20 mouse cellular contexts compared by ENCODE assay signal in the genomic region with DNA sequence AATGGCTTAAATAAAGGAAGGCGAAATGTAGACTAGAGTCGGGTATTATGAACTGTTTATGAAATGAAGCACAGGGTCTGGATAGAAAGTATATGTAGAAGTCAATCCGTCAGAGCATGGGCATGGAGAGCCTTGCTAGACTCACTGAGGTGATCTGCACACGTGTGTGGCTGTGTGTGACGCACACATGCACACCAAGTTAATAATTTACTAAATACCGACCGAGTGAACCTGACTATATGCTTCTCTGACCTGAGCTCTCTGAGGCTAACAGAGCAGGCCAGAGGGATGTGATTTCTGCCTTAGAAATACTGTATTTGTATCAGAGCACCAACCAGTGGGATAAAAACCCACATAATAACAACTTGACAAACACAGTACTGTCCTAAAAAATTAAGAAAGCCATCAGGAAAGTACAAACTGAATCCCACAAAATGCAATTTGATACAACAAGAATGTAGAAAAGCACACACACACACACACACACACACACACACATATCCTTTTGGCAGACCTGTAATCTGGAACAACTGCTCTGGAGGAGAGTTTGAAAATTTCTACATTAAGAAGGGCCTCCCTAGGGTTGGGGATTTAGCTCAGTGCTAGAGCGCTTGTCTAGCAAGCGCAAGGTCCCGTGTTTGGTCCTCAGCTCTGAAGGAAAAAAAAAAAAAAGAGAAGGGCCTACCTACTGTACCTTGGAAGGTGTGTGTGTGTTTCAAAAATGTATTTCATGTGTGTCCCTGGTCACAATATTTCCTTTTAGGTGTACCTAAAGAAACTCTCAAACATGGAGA. TPM values are rescaled to one million over a fixed set of nuclear protein-coding genes. Genes with fewer than 3 reads are reported as not detected.
A peak's percentile ranks its signal among the peaks of the same experiment; 100 is the strongest.
DNase-seq lines count a peak whose midpoint lies in the region; ATAC-seq lines count a peak whose summit lies in the region.
"Had no signal": no experiment of that assay in that cellular context is flagged by ENCODE, and none has a peak within 500 bp of the region (broad histone marks: within the 10 kb centered on the region; RNA-seq: fewer than 3 reads in every experiment).

No protein-coding gene starts in this region.

- H3K4me3 ChIP-seq in kidney, embryonic 16.5 days (ENCODE audit: low read length) = no peak overlapping the region
- H3K4me3 ChIP-seq in intestine, embryonic 14.5 days (ENCODE audit: low read depth, low read length) = no peak overlapping the region
- H3K4me3 ChIP-seq in liver, embryonic 11.5 days (ENCODE audit: low read depth, low read length) = no peak overlapping the region
- H3K4me3 ChIP-seq in stomach, embryonic 16.5 days (replicated peaks; ENCODE audit: low read length) = no peak overlapping the region
- H3K4me3 ChIP-seq: embryonic facial prominence, embryonic 13.5 days; forebrain, embryonic 10.5 days; hindbrain, embryonic 12.5 days; limb, embryonic 10.5 days; lung, embryonic 15.5 days; neural tube, embryonic 12.5 days had no signal

- H3K36me3 ChIP-seq in kidney, embryonic 16.5 days (ENCODE audit: insufficient read depth, low read length) = 0 out of 2 replicates have a peak, but pooled peaks cover 5% of the 10 kb centered on the region
- H3K36me3 ChIP-seq in intestine, embryonic 14.5 days (ENCODE audit: control insufficient read depth, insufficient read depth, low read length) = 0 out of 2 replicates have a peak, but pooled peaks cover 4% of the 10 kb centered on the region
- peaks cover 6% of the 10 kb centered on the region; the same call in 1 of the 2 replicates for H3K36me3 ChIP-seq in liver, embryonic 11.5 days (ENCODE audit: control insufficient read depth, insufficient read depth, low read length)
- H3K36me3 ChIP-seq in stomach, embryonic 16.5 days (ENCODE audit: control insufficient read depth, insufficient read depth, low read length) = no peaks in the 10 kb centered on the region

- DNase-seq in kidney, adult 8-10 months = no peak
- DNase-seq in intestine, embryonic 14.5 days (ENCODE audit: low spot score) = no peak
- DNase-seq in liver, embryonic 11.5 days (ENCODE audit: low spot score) = no peak
- DNase-seq in ovary, adult 18-20 months (ENCODE audit: low spot score) = no peak
- no peak for DNase-seq in spleen, adult 12 weeks (ENCODE audit: low spot score)
- DNase-seq: adrenal gland, postnatal 10 days; cerebellum, adult 18-20 months; heart, adult 18-20 months; kidney, adult 18-20 months; layer of hippocampus, postnatal 36 days; right cerebral cortex, postnatal 4 days had no signal

- no peak overlapping the region for H3K4me2 ChIP-seq in kidney, embryonic 16.5 days (replicated peaks; ENCODE audit: low read depth, low read length)
- H3K4me2 ChIP-seq in intestine, embryonic 14.5 days (ENCODE audit: low read length) = no peak overlapping the region
- H3K4me2 ChIP-seq in liver, embryonic 11.5 days = no peak overlapping the region
- no peak overlapping the region for H3K4me2 ChIP-seq in stomach, embryonic 16.5 days (ENCODE audit: low read depth, low read length)
- H3K4me2 ChIP-seq: embryonic facial prominence, embryonic 13.5 days; hindbrain, embryonic 12.5 days; lung, embryonic 15.5 days; neural tube, embryonic 12.5 days had no signal

- no peaks in the 10 kb centered on the region for H3K27me3 ChIP-seq in kidney, embryonic 16.5 days (ENCODE audit: insufficient read depth, low read length)
- no peaks in the 10 kb centered on the region for H3K27me3 ChIP-seq in intestine, embryonic 14.5 days (replicated peaks; ENCODE audit: control insufficient read depth, insufficient read depth, low read length)
- no peaks in the 10 kb centered on the region for H3K27me3 ChIP-seq in liver, embryonic 11.5 days (replicated peaks; ENCODE audit: control insufficient read depth, insufficient read depth, low read length)
- H3K27me3 ChIP-seq in stomach, embryonic 16.5 days (ENCODE audit: control insufficient read depth, insufficient read depth, low read length) = no peaks in the 10 kb centered on the region
- H3K27me3 ChIP-seq: embryonic facial prominence, embryonic 13.5 days; hindbrain, embryonic 12.5 days; lung, embryonic 15.5 days; neural tube, embryonic 12.5 days had no signal

- H3K27ac ChIP-seq in kidney, embryonic 16.5 days (ENCODE audit: low read length) = 0 out of 2 replicates have a peak overlapping the region, but pooled peaks have one; percentile 15
- H3K27ac ChIP-seq in intestine, embryonic 14.5 days (ENCODE audit: low read depth) = no peak overlapping the region
- no peak overlapping the region for H3K27ac ChIP-seq in liver, embryonic 11.5 days (ENCODE audit: low read depth, low read length)
- no peak overlapping the region for H3K27ac ChIP-seq in stomach, embryonic 16.5 days (ENCODE audit: low read length)
- H3K27ac ChIP-seq: embryonic facial prominence, embryonic 13.5 days; forebrain, embryonic 10.5 days; hindbrain, embryonic 12.5 days; limb, embryonic 10.5 days; lung, embryonic 15.5 days; neural tube, embryonic 12.5 days had no signal

- H3K9me3 ChIP-seq in kidney, embryonic 16.5 days (ENCODE audit: low read length) = no peaks in the 10 kb centered on the region
- no peaks in the 10 kb centered on the region for H3K9me3 ChIP-seq in intestine, embryonic 14.5 days (ENCODE audit: control insufficient read depth, low read length)
- H3K9me3 ChIP-seq in liver, embryonic 11.5 days (ENCODE audit: control insufficient read depth, low read length) = no peaks in the 10 kb centered on the region
- H3K9me3 ChIP-seq in stomach, embryonic 16.5 days (replicated peaks; ENCODE audit: control insufficient read depth, low read length) = no peaks in the 10 kb centered on the region
- H3K9me3 ChIP-seq: embryonic facial prominence, embryonic 13.5 days; forebrain, embryonic 10.5 days; G1E; hindbrain, embryonic 12.5 days; limb, embryonic 10.5 days; lung, embryonic 15.5 days; neural tube, embryonic 12.5 days had no signal

- no peaks in the 10 kb centered on the region for H3K4me1 ChIP-seq in kidney, embryonic 16.5 days (ENCODE audit: insufficient read depth, low read length)
- H3K4me1 ChIP-seq in intestine, embryonic 14.5 days (replicated peaks; ENCODE audit: control insufficient read depth, insufficient read depth, low read length) = no peaks in the 10 kb centered on the region
- H3K4me1 ChIP-seq in liver, embryonic 11.5 days (replicated peaks; ENCODE audit: control insufficient read depth, insufficient read depth, low read length) = peaks cover 2% of the 10 kb centered on the region
- no peaks in the 10 kb centered on the region for H3K4me1 ChIP-seq in stomach, embryonic 16.5 days (ENCODE audit: control insufficient read depth, insufficient read depth, low read length)
- H3K4me1 ChIP-seq: embryonic facial prominence, embryonic 13.5 days; forebrain, embryonic 10.5 days; hindbrain, embryonic 12.5 days; limb, embryonic 10.5 days; lung, embryonic 15.5 days; neural tube, embryonic 12.5 days had no signal

- H3K9ac ChIP-seq in kidney, embryonic 16.5 days (replicated peaks; ENCODE audit: low read length) = no peak overlapping the region
- no peak overlapping the region for H3K9ac ChIP-seq in intestine, embryonic 14.5 days (ENCODE audit: low read length)
- H3K9ac ChIP-seq in liver, embryonic 11.5 days (ENCODE audit: low read depth, low read length) = no peak overlapping the region
- no peak overlapping the region for H3K9ac ChIP-seq in stomach, embryonic 16.5 days (ENCODE audit: low read length)
- H3K9ac ChIP-seq: embryonic facial prominence, embryonic 13.5 days; hindbrain, embryonic 12.5 days; lung, embryonic 15.5 days; neural tube, embryonic 12.5 days had no signal

- ATAC-seq in kidney, embryonic 16.5 days (ENCODE audit: low FRiP score, low TSS enrichment) = peak; percentile 89; the same call in 1 of the 2 replicates
- ATAC-seq in intestine, embryonic 14.5 days (replicated peaks; ENCODE audit: low FRiP score, low TSS enrichment, low read depth) = peak; percentile 87
- ATAC-seq in liver, embryonic 11.5 days (replicated peaks; ENCODE audit: low FRiP score) = peak; percentile 59; the same call in 1 of the 2 replicates
- peak; percentile 89 for ATAC-seq in stomach, embryonic 16.5 days (ENCODE audit: insufficient read depth, low FRiP score)

- WGBS in kidney, embryonic 16.5 days = 76% methylated on average over 10 of the region's 10 CpGs
- WGBS in intestine, embryonic 14.5 days = 80% methylated on average over 10 of the region's 10 CpGs
- 84% methylated on average over 10 of the region's 10 CpGs for WGBS in liver, embryonic 11.5 days
- 73% methylated on average over 10 of the region's 10 CpGs for WGBS in stomach, embryonic 16.5 days

RNA-seq across cellular contexts. Expression of gene Ndrg3, which starts 40.4 kb away (rescaled TPM):
- 57.7 and 57.9 TPM in 2 replicates for polyA plus RNA-seq in kidney, embryonic 16.5 days (2015; fragmentation: Nextera tagmentation; extraction: Ambion mirVana)
- 36.7 and 41.4 TPM in 2 replicates for polyA plus RNA-seq in intestine, embryonic 14.5 days (2014; fragmentation: Nextera tagmentation; extraction: Ambion mirVana)
- polyA plus RNA-seq in liver, embryonic 11.5 days (2014; fragmentation: Nextera tagmentation; extraction: Ambion mirVana) = 58.9 and 68.3 TPM in 2 replicates
- 41.9 and 44.5 TPM in 2 replicates for polyA plus RNA-seq in stomach, embryonic 16.5 days (2015; fragmentation: Nextera tagmentation; extraction: Ambion mirVana)

RNA-seq across cellular contexts. Expression of gene Dsn1, which starts 55.5 kb away (rescaled TPM):
- polyA plus RNA-seq in kidney, embryonic 16.5 days (2015; fragmentation: Nextera tagmentation; extraction: Ambion mirVana) = 37.9 and 40.2 TPM in 2 replicates
- 31.6 and 36.4 TPM in 2 replicates for polyA plus RNA-seq in intestine, embryonic 14.5 days (2014; fragmentation: Nextera tagmentation; extraction: Ambion mirVana)
- 45.0 and 45.7 TPM in 2 replicates for polyA plus RNA-seq in liver, embryonic 11.5 days (2014; fragmentation: Nextera tagmentation; extraction: Ambion mirVana)
- polyA plus RNA-seq in stomach, embryonic 16.5 days (2015; fragmentation: Nextera tagmentation; extraction: Ambion mirVana) = 28.5 and 28.6 TPM in 2 replicates
